Mouse (Mus musculus): ENCODE results near the gene Hist1h2bp.
"Not testable (repeated sequence)": the region's sequence is repeated elsewhere in the genome, so short reads cannot be mapped to it uniquely, and the experiment has no call there.

Hist1h2bp gene

DNA sequence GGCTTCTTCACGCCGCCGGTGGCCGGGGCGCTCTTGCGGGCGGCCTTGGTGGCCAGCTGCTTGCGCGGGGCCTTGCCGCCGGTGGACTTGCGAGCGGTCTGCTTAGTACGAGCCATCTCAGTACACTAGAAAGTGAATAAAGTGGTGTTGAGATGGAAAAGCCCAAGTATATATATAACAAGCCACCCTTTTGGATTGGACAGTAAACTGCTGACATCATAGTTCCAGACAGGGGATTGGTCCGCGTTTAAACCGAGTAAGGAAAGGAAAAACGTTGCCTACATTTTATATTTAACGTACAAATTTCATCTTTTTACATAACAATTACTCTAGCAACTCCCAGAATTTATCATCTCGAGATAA, 4.0 kb upstream of the Hist1h2bp start, which contains the start of gene Hist1h3i:
TSS of gene Hist1h3i (minus strand) at position 116 of the 363 bp plus-strand sequence.
- DNase-seq (ENCODE audit: low spot score in 2 of 2), result peak; percentile 79 to 84

DNA sequence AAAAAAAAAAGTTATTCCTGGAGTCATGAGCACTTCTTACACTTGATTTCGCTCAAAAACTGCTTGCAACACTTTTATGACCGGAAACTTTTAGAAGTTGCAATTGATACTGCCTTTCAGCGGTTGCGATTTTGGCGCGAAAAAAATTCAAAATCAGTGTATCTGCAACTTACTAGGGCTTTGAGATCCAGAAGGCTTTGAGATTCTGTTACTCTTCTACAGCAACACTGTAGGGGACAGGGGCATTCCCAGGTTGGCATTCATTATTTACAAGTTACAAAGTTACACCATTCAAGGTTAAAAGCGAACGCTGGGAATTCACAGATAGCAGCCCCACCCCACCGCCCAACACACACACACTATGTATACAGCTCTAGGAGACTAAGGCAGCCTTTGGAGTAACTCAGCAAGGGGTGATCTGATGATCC, 3.5 kb upstream of the Hist1h2bp start:
- DNase-seq (ENCODE audit: low spot score in 2 of 2), result peak in 1 of 2 experiments; percentile 25

DNA sequence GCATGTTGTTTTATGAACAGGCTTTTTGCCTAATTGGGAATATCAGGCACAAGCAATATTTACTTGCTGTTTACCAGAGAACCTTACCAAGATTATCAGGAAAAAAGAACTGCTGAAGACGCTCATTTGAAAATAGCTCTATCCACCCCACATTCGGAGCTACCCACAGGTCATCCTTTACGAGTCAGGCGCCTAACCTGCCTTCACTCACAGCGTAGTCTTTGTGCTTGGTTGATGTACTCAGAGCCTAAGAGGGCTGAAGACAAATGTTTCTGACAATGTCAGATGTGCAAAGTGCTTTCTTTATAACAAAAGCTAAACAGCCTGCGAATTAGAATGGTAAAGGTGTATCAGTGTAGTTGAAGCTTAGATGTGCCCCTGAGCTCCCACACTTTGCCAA, 3.0 kb upstream of the Hist1h2bp start:
- no peak for DNase-seq (ENCODE audit: low spot score in 2 of 2)

DNA sequence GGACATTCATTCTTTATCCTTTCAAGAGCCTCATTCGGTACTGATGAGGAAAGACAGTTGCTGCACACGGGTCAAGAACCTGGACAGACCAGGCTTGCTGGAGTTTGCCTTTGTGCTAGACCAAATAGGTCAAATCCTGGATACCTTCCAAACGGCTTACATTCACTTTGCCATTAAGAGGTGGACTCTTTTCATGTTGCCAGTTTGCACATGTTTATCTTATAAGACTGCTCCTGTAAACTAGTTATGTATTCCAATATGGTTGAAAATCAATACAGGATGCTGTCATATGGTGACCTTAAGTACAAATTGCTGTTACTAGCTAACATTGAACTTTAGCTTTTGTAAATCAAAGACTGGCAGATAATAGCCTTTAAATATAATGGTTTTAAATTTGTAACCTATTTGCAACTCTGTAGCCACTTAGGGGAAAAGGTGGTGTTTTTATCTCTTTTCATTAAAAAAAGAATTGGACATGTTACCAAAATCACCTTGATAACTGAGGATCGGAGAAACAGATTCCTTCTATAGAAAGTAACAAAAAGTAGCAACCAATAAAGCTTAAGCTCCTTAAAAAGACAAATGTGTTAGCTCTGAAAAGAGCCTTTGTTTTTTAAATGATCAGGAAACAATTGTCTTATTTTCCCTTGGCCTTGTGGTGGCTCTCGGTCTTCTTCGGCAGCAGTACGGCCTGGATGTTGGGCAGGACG, 917 bp upstream of the Hist1h2bp start:
- DNase-seq (ENCODE audit: low spot score in 2 of 2), result no peak

DNA sequence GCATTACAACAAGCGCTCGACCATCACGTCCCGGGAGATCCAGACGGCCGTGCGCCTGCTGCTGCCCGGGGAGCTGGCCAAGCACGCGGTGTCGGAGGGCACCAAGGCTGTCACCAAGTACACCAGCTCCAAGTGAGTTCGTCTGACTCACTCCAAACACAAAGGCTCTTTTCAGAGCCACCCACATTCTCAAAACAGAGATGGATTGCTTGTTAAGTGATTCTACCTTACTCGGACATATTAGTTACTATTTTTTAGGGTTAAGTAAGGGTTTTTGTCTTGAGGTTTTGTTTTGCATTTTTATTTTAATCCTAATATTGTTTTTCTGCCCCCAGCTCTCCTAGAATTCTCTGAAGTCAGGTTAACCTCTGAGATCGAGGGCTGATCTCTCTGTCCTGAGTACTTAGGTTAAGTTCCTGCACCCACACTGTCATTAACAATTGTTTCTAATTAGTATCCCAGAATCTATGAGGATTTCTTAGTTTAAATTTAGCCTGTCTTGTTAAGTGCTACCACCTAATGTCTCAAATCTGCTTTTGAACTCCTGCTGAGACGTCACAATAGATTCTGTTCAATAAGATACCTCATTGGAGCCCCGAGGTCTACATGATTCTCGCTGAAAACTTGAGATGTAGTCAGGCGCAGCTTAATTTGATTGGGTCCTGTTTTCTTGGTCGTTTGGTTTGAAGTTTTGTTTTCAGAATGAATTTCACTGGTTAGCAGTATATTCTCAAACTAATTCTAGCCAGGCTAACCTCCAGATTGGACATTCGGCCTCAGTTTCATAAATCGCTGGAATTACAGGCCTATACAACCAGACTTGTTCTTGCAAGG, 716 bp downstream of the Hist1h2bp start:
- DNase-seq (ENCODE audit: low spot score in 2 of 2), result no peak

DNA sequence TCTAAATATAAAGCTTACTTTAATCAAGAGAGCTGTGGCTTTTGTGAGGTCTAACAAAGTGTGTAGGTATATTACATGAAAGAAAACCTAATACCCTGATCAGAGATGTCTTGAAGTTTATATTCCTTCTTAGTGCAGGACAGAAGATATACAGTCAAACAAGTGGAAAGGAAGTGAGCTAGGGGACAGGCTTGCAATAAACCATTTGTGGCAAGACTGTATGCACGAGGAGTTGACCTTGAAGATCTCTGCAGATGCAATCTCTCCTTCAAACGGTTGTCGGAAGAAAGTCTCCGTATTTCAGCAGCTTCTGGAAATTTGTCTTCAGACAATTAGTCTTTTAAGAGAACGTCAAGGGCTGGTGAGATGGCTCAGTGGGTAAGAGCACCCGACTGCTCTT, 2.7 kb downstream of the Hist1h2bp start:
- DNase-seq (ENCODE audit: low spot score in 2 of 2), result no peak

DNA sequence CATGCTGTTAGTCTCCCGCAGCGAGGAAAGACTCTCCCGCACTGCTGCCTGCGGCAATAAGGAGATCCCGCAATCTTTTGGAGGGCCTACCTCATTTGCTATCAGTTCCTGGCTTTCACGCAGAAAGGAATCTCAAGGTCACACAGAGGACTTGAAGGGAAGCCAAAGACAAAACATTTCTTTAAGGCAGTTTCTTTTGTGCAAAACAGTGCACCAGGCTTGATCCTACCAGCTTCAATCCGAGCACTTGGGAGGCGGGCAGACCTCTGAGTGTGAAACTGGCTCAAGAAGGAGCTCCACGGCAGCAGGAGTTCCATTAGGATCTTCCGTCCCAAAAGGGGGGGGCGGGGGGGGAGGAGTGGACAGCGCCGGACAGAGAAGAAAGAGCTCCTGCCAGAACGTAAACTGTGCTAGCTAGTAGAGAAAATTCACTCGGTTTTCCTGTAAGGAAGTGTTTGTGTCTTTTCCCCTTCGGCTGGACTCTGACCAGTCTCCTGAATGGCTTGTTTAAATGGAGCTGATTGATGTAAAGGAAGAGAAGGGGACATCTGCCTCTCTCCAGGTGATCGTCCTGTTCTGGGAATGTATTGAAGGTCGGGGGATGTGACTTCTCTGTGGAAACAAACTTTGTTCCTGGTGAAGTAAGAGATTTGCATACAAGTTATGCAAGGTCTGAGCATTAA, 3.5 kb downstream of the Hist1h2bp start:
- no peak for DNase-seq (ENCODE audit: low spot score in 2 of 2)

DNA sequence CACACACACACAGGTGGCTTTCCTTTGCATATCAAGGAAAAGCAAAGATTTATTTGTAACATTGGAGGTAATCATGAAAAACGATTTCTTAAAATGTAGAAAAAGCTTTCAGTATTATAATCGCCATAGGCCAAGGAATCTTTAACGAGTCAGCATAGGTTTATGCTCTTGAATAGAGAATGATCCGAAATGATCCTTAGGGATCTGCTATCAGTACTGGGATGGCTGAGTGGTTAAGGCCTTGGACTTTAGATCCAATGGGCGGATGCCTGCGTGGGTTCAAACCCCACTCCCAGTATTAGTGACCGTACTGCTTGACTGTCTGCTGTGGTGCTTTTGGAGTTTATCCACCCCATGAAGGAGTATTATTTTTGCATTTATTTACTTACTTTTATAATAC, 8.3 kb downstream of the Hist1h2bp start:
- DNase-seq (ENCODE audit: low spot score in 2 of 2), result no peak

DNA sequence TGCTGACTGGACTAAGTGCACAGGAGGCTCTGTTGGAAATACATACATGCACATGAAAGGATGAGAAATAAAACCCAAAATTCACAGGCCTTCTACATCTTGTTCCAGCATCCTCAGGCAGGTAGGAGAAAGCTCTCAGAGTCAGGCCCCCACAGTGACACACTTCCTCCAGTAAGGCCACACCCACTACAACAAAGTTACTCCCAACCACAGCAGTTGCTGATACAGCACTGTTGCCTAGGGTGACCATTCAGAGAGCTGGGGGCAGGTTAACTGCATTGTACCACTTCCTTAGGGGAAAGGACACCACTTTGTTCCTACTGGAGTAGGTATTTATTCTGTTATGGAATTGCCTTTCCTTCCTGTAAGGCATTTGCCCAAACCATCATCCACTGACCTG, 9.9 kb downstream of the Hist1h2bp start:
- not testable (repeated sequence) for DNase-seq (ENCODE audit: low spot score in 2 of 2)

DNA sequence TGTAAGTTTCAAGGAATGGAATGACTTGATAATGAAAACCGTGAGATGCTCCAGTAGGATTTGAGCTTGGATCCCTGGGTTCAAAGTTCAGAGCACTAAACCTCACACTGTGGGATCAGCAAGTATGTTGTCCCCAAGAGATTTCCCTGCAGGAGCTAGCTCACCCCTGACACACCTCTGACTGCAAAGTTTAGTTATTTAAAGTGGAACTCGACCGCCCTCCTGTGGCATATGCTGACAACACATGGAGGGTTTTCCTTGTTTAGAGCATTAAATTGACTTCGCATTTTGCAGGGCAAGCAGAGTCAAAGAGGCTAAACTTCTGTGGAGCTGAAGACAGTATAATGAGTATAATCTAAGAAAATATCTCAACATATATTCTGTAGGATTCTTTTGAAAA, 15.8 kb downstream of the Hist1h2bp start:
- not testable (repeated sequence) for DNase-seq (ENCODE audit: low spot score in 2 of 2)

DNA sequence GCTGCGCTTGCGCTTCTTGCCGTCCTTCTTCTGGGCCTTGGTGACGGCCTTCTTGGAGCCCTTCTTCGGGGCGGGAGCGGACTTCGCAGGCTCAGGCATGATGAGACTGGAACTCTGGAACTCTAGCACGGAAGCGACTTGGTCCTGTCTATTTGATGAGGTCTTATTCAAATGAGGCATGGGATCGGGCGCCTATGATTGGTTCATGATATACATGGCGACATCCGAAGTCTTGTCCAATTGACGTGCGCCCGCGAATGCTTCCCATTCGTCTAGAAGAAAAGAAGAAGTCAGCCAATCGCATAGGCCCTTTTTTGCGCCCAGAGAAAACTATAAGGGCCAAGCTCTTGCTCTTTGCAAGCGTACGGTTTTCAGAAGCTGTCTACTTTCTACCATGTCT, 22.8 kb downstream of the Hist1h2bp start, which contains the start of the genes Hist1h2bq and Hist1h2ao:
TSS of gene Hist1h2bq (minus strand) at position 125 of the 400 bp plus-strand sequence.
TSS of gene Hist1h2ao (plus strand) at position 393 of the 400 bp plus-strand sequence.
- not testable (repeated sequence) for DNase-seq (ENCODE audit: low spot score in 2 of 2)

DNA sequence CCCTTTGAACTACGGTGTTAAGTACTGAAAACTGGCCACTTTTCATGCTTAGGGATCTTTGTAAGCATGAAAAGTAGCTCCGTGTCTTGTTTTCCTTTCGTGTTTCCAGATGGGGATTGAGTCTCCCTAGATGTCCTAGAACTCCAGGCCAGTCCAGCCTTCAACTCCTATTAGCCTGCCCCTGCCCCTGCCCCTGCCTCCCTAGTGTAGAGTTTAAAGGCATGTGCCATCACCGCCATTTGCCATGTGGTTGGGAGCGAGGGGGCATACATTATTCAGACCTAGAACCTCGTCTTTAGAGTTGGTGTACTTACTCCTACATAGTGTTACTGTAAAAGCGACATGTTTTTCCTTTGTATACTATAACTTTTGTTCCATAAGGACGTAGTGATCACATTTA, 23.8 kb downstream of the Hist1h2bp start:
- DNase-seq (ENCODE audit: low spot score in 2 of 2), result not testable (repeated sequence)

DNA sequence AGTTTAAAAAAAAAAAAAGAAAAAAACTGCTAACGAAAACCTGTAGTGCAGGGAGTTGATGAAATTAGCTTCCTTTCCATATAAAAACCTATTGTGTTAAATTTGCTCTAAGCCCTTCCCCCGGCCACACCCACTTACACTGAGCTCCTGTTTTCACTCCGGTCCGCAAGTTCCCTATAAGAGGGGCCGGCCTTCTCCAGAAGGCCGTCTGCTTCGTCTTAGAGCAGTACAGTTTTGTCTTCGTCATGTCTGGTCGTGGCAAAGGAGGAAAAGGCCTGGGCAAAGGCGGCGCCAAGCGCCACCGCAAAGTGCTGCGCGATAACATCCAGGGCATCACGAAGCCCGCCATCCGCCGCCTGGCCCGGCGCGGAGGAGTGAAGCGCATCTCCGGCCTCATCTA, 24.3 kb downstream of the Hist1h2bp start, which contains the start of gene Hist1h4m:
TSS of gene Hist1h4m (plus strand) at position 208 of the 400 bp plus-strand sequence.
- peak; percentile 23 to 67 for DNase-seq (ENCODE audit: low spot score in 2 of 2)

DNA sequence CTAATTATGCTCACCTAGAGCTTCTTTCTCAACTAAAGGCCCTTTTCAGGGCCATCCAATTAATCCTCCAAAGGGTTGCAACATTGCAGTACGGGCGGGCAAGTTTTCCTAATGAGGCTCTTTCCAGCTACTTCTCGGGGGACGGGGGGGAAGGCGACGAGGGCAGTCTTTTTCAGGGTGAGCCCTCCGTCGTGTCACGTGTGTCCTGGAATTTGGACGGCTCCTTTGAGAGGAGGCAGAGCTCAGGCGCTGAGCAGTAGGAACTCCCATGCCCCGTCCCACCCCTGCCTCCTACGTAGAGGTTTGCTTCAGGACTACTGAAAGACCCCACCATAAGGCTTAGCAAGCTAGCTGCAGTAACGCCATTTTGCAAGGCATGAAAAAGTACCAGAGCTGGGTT, 24.8 kb downstream of the Hist1h2bp start:
- not testable (repeated sequence) for DNase-seq (ENCODE audit: low spot score in 2 of 2)

DNA sequence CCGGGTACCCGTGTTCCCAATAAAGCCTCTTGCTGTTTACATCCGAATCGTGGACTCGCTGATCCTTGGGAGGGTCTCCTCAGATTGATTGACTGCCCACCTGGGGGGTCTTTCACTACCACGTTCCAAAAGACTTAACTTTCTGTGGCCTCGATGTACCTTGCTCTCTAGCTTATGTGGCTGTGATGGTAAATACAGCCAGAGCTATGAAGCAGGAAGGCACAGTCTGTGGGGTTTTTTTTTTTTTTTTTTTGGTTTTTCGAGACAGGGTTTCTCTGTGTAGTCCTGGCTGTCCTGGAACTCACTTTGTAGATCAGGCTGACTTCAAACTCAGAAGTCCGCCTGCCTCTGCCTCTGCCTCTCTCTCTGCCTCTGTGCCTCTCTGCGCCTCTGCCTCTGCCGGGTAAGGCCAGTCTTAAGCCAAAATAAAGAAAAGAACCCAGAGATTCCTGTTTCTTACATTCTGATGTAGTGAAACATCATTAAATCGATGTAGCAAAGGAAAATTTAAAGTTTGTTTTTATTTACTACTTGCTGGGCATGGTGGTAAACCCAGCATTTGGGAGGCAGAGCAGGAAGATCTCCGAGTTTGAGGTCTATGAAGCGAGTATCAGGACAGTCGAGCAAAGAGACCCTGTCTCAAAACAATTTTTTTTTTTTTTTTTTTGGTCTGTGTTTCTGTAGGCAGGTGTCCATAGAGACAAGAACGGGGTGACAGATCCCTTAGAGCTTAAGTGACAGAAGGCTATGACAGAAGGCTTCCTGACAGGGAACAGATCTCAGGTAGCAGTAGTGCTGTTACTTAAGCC, 33.0 kb downstream of the Hist1h2bp start:
- not testable (repeated sequence) for DNase-seq (ENCODE audit: low spot score in 2 of 2)

DNA sequence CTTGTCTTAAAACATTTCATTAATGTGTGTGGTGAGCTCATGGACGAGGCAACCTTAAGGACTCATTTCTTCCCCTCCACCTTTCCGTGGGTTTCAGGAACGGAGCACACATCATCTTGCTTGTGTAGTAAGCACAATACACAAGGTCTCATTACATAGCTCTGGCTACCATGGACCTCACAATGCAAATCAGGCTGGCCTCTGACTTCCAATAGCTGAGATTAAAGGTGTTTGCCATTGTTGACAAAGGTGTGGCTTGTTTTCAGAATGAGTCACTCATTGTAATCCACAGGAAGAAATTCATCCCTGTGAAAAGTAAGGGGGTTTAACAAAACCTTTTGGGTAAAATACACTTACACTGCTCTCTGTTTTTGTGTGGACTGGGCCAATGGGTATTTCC, 41.2 kb downstream of the Hist1h2bp start:
- no peak for DNase-seq (ENCODE audit: low spot score in 2 of 2)

DNA sequence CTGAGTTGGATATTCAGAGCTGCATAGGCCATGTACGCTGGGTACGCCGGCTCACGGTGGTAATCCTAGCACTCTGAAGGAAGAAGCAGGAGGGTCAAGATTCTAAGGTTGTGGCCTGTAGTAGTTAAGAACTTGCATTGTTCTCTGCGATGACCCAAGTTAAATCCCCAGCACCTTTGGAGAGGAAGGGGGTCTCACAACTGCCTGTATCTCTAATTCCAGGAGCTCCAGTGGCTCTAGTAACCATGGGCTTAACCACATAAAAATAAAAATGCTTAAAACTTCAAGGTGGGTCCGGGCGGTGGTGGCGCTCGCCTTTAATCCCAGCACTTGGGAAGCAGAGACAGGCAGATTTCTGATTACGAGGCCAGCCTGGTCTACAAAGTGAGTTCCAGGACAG, 43.1 kb downstream of the Hist1h2bp start:
- DNase-seq (ENCODE audit: low spot score in 2 of 2), result no peak

DNA sequence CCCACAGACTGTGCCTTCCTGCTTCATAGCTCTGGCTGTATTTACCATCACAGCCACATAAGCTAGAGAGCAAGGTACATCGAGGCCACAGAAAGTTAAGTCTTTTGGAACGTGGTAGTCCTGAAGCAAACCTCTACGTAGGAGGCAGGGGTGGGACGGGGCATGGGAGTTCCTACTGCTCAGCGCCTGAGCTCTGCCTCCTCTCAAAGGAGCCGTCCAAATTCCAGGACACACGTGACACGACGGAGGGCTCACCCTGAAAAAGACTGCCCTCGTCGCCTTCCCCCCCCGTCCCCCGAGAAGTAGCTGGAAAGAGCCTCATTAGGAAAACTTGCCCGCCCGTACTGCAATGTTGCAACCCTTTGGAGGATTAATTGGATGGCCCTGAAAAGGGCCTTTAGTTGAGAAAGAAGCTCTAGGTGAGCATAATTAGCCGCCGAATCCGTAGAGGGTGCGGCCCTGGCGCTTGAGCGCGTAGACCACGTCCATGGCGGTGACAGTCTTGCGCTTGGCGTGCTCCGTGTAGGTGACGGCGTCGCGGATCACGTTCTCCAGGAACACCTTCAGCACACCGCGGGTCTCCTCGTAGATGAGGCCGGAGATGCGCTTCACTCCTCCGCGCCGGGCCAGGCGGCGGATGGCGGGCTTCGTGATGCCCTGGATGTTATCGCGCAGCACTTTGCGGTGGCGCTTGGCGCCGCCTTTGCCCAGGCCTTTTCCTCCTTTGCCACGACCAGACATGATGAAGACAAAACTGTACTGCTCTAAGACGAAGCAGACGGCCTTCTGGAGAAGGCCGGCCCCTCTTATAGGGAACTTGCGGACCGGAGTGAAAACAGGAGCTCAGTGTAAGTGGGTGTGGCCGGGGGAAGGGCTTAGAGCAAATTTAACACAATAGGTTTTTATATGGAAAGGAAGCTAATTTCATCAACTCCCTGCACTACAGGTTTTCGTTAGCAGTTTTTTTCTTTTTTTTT, 44.4 kb downstream of the Hist1h2bp start, which contains the start of gene Hist1h4n:
TSS of gene Hist1h4n (minus strand) at position 779 of the 977 bp plus-strand sequence.
- DNase-seq (ENCODE audit: low spot score in 2 of 2), result peak in 1 of 2 experiments; percentile 64

DNA sequence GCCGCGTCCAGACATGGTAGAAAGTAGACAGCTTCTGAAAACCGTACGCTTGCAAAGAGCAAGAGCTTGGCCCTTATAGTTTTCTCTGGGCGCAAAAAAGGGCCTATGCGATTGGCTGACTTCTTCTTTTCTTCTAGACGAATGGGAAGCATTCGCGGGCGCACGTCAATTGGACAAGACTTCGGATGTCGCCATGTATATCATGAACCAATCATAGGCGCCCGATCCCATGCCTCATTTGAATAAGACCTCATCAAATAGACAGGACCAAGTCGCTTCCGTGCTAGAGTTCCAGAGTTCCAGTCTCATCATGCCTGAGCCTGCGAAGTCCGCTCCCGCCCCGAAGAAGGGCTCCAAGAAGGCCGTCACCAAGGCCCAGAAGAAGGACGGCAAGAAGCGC, 46.2 kb downstream of the Hist1h2bp start, which contains the start of the genes Hist1h2ap and Hist1h2br:
TSS of gene Hist1h2ap (minus strand) at position 47 of the 400 bp plus-strand sequence.
TSS of gene Hist1h2br (plus strand) at position 283 of the 400 bp plus-strand sequence.
- not testable (repeated sequence) for DNase-seq (ENCODE audit: low spot score in 2 of 2)

Measured in left cerebral cortex, adult 9 months (tissue).